8 mouse cellular contexts compared by ENCODE assay signal in genomic region chr8:71367529-71368176, GRCm38 (mm10). TPM values are rescaled to one million over a fixed set of nuclear protein-coding genes. Genes with fewer than 3 reads are reported as not detected.
A peak's percentile ranks its signal among the peaks of the same experiment; 100 is the strongest.
DNase-seq lines count a peak whose midpoint lies in the region; ATAC-seq lines count a peak whose summit lies in the region.

No protein-coding gene starts in this region.

- 47% methylated on average over 17 of the region's 17 CpGs for WGBS in hindbrain, embryonic 16.5 days
- 50% methylated on average over 17 of the region's 17 CpGs for WGBS in midbrain, embryonic 15.5 days

- H3K4me2 ChIP-seq in hindbrain, embryonic 16.5 days (ENCODE audit: low read length): peak overlapping the region; percentile 68
- H3K4me2 ChIP-seq in midbrain, embryonic 15.5 days: peak overlapping the region; percentile 80

- peak overlapping the region; percentile 78 for H3K9ac ChIP-seq in hindbrain, embryonic 16.5 days (ENCODE audit: low read depth, low read length)
- H3K9ac ChIP-seq in midbrain, embryonic 15.5 days: peak overlapping the region; percentile 57

- ATAC-seq in megakaryocyte, adult 5-6 weeks (ENCODE audit: poor library complexity, severe bottlenecking): no peak
- no peak for ATAC-seq in hindbrain, embryonic 16.5 days
- 0 out of 2 replicates have a peak, but pooled peaks have one; percentile 0 for ATAC-seq in midbrain, embryonic 15.5 days (replicated peaks)

- H3K4me1 ChIP-seq in megakaryocyte, embryonic 14.5 days: peaks cover 68% of the 10 kb centered on the region
- H3K4me1 ChIP-seq in hindbrain, embryonic 16.5 days (ENCODE audit: control insufficient read depth, insufficient read depth, low read depth, low read length): peaks cover 12% of the 10 kb centered on the region
- H3K4me1 ChIP-seq in midbrain, embryonic 15.5 days: peaks cover 31% of the 10 kb centered on the region

- H3K36me3 ChIP-seq in megakaryocyte, embryonic 14.5 days (replicated peaks; ENCODE audit: low read length): peaks cover 27% of the 10 kb centered on the region
- H3K36me3 ChIP-seq in hindbrain, embryonic 16.5 days (ENCODE audit: control insufficient read depth, insufficient read depth, low read length): peaks cover 9% of the 10 kb centered on the region
- H3K36me3 ChIP-seq in midbrain, embryonic 15.5 days (replicated peaks): 0 out of 2 replicates have a peak, but pooled peaks cover 3% of the 10 kb centered on the region

- H3K27ac ChIP-seq in hindbrain, embryonic 16.5 days (ENCODE audit: low read depth, low read length): peak overlapping the region; percentile 94
- peak overlapping the region; percentile 93 for H3K27ac ChIP-seq in midbrain, embryonic 15.5 days

- peak; percentile 45 for DNase-seq in adrenal gland, postnatal 14 days
- DNase-seq in adrenal gland, adult 2 months: no peak
- DNase-seq in layer of hippocampus, adult 9-10 months (ENCODE audit: low spot score): no peak
- DNase-seq in left cerebral cortex, adult 8-10 months (ENCODE audit: low spot score in 2 of 2): no peak

- H3K4me3 ChIP-seq in megakaryocyte, embryonic 14.5 days (replicated peaks): peak overlapping the region; percentile 92
- peak overlapping the region; percentile 67 for H3K4me3 ChIP-seq in hindbrain, embryonic 16.5 days (ENCODE audit: low read length)
- H3K4me3 ChIP-seq in midbrain, embryonic 15.5 days: peak overlapping the region; percentile 61

- no peaks in the 10 kb centered on the region for H3K27me3 ChIP-seq in megakaryocyte, embryonic 14.5 days (replicated peaks)
- no peaks in the 10 kb centered on the region for H3K27me3 ChIP-seq in hindbrain, embryonic 16.5 days (replicated peaks; ENCODE audit: control insufficient read depth, insufficient read depth, low read length)
- H3K27me3 ChIP-seq in midbrain, embryonic 15.5 days (replicated peaks): no peaks in the 10 kb centered on the region

- H3K9me3 ChIP-seq in megakaryocyte, embryonic 14.5 days: no peaks in the 10 kb centered on the region
- H3K9me3 ChIP-seq in hindbrain, embryonic 16.5 days (ENCODE audit: control insufficient read depth, low read length): no peaks in the 10 kb centered on the region
- no peaks in the 10 kb centered on the region for H3K9me3 ChIP-seq in midbrain, embryonic 15.5 days

RNA-seq across cellular contexts. Expression of gene Use1, which starts 1.0 kb away (rescaled TPM):
- 165 and 179 TPM in 2 replicates for total RNA-seq in adrenal gland, postnatal 14 days (2021)
- total RNA-seq in adrenal gland, adult 2 months (2021): 100 to 1,000 TPM; 167 to 218 TPM
- 69.3 and 79.6 TPM in 2 replicates for polyA plus RNA-seq in adrenal gland, adult 2 months (2012; rRNA removed)
- 136 and 255 TPM in 2 replicates for polyA plus RNA-seq in megakaryocyte, embryonic 14.5 days (2012; ENCODE audit: insufficient read depth, low replicate concordance)
- 124 and 135 TPM in 2 replicates for total RNA-seq in megakaryocyte, adult 5-6 weeks (2015)
- total RNA-seq in megakaryocyte, adult 5-6 weeks (2017): 167 and 180 TPM in 2 replicates
- 115 and 120 TPM in 2 replicates for polyA plus RNA-seq in hindbrain, embryonic 16.5 days (2015; fragmentation: Nextera tagmentation; extraction: Ambion mirVana)
- polyA plus RNA-seq in midbrain, embryonic 15.5 days (2015; fragmentation: Nextera tagmentation; extraction: Ambion mirVana): 117 and 119 TPM in 2 replicates
- 100 to 1,000 TPM; 125 to 140 (median 127) TPM for total RNA-seq in left cerebral cortex, adult 8-10 months (2022)

RNA-seq across cellular contexts. Expression of gene Ocel1, which starts 3.4 kb away (rescaled TPM):
- 17.4 and 17.9 TPM in 2 replicates for total RNA-seq in adrenal gland, postnatal 14 days (2021)
- 10 to 100 TPM; 16.5 to 17.8 TPM for total RNA-seq in adrenal gland, adult 2 months (2021)
- polyA plus RNA-seq in adrenal gland, adult 2 months (2012; rRNA removed): 32.1 and 36.1 TPM in 2 replicates
- 79.6 and 103 TPM in 2 replicates for polyA plus RNA-seq in megakaryocyte, embryonic 14.5 days (2012; ENCODE audit: insufficient read depth, low replicate concordance)
- total RNA-seq in megakaryocyte, adult 5-6 weeks (2015): 8.7 and 8.9 TPM in 2 replicates
- total RNA-seq in megakaryocyte, adult 5-6 weeks (2017): 16.2 and 18.5 TPM in 2 replicates
- polyA plus RNA-seq in hindbrain, embryonic 16.5 days (2015; fragmentation: Nextera tagmentation; extraction: Ambion mirVana): 5.5 and 6.3 TPM in 2 replicates
- polyA plus RNA-seq in midbrain, embryonic 15.5 days (2015; fragmentation: Nextera tagmentation; extraction: Ambion mirVana): 6.5 and 6.8 TPM in 2 replicates
- total RNA-seq in left cerebral cortex, adult 8-10 months (2022): 10 to 100 TPM; 13.3 to 16.5 (median 14.7) TPM

RNA-seq across cellular contexts. Expression of gene Nr2f6, which starts 14.1 kb away (rescaled TPM):
- total RNA-seq in adrenal gland, postnatal 14 days (2021): 61.1 and 65.7 TPM in 2 replicates
- 10 to 100 TPM; 49.7 to 71.5 TPM for total RNA-seq in adrenal gland, adult 2 months (2021)
- 335 and 389 TPM in 2 replicates for polyA plus RNA-seq in adrenal gland, adult 2 months (2012; rRNA removed)
- 20.8 and 45.4 TPM in 2 replicates for polyA plus RNA-seq in megakaryocyte, embryonic 14.5 days (2012; ENCODE audit: insufficient read depth, low replicate concordance)
- total RNA-seq in megakaryocyte, adult 5-6 weeks (2015): 8.2 and 13.8 TPM in 2 replicates
- 6.9 and 9.1 TPM in 2 replicates for total RNA-seq in megakaryocyte, adult 5-6 weeks (2017)
- polyA plus RNA-seq in hindbrain, embryonic 16.5 days (2015; fragmentation: Nextera tagmentation; extraction: Ambion mirVana): 20.7 and 23.6 TPM in 2 replicates
- 25.0 and 28.7 TPM in 2 replicates for polyA plus RNA-seq in midbrain, embryonic 15.5 days (2015; fragmentation: Nextera tagmentation; extraction: Ambion mirVana)
- 10 to 100 TPM; 32.5 to 39.6 (median 36.7) TPM for total RNA-seq in left cerebral cortex, adult 8-10 months (2022)

RNA-seq across cellular contexts. Expression of gene Ushbp1, which starts 27.9 kb away (rescaled TPM):
- total RNA-seq in adrenal gland, postnatal 14 days (2021): 30.9 and 37.6 TPM in 2 replicates
- 10 to 100 TPM; 11.9 to 16.8 TPM for total RNA-seq in adrenal gland, adult 2 months (2021)
- 40.1 and 58.8 TPM in 2 replicates for polyA plus RNA-seq in adrenal gland, adult 2 months (2012; rRNA removed)
- 0.06 TPM in 1 of 2 replicates, not detected in the other for polyA plus RNA-seq in megakaryocyte, embryonic 14.5 days (2012; ENCODE audit: insufficient read depth, low replicate concordance)
- not detected in 2 replicates for total RNA-seq in megakaryocyte, adult 5-6 weeks (2015)
- total RNA-seq in megakaryocyte, adult 5-6 weeks (2017): not detected in 2 replicates
- 7.3 and 9.5 TPM in 2 replicates for polyA plus RNA-seq in hindbrain, embryonic 16.5 days (2015; fragmentation: Nextera tagmentation; extraction: Ambion mirVana)
- 7.4 and 7.7 TPM in 2 replicates for polyA plus RNA-seq in midbrain, embryonic 15.5 days (2015; fragmentation: Nextera tagmentation; extraction: Ambion mirVana)
- total RNA-seq in left cerebral cortex, adult 8-10 months (2022): 1 to 10 TPM; 3.4 to 5.1 (median 3.9) TPM

RNA-seq across cellular contexts. Expression of gene Babam1, which starts 29.0 kb away (rescaled TPM):
- total RNA-seq in adrenal gland, postnatal 14 days (2021): 85.5 and 88.4 TPM in 2 replicates
- total RNA-seq in adrenal gland, adult 2 months (2021): 100 to 1,000 TPM; 106 to 119 TPM
- polyA plus RNA-seq in adrenal gland, adult 2 months (2012; rRNA removed): 143 and 164 TPM in 2 replicates
- 62.3 and 94.3 TPM in 2 replicates for polyA plus RNA-seq in megakaryocyte, embryonic 14.5 days (2012; ENCODE audit: insufficient read depth, low replicate concordance)
- 62.0 and 66.6 TPM in 2 replicates for total RNA-seq in megakaryocyte, adult 5-6 weeks (2015)
- 108 and 110 TPM in 2 replicates for total RNA-seq in megakaryocyte, adult 5-6 weeks (2017)
- 97.3 and 101 TPM in 2 replicates for polyA plus RNA-seq in hindbrain, embryonic 16.5 days (2015; fragmentation: Nextera tagmentation; extraction: Ambion mirVana)
- 101 and 102 TPM in 2 replicates for polyA plus RNA-seq in midbrain, embryonic 15.5 days (2015; fragmentation: Nextera tagmentation; extraction: Ambion mirVana)
- 100 to 1,000 TPM in 3 of 4 experiments, 10 to 100 TPM in 1; 96.4 to 113 (median 105) TPM for total RNA-seq in left cerebral cortex, adult 8-10 months (2022)
